Mouse (Mus musculus) heart, embryonic 16.5 days (tissue): ENCODE data around the gene Olfr463. TPM values are rescaled to one million over a fixed set of nuclear protein-coding genes. Genes with fewer than 3 reads are reported as not detected.

ENCODE experiments used
- polyA plus RNA-seq: library from polyadenylated mRNA; unstranded; fragments of >200 nt; fragmentation: Nextera tagmentation; extraction: Ambion mirVana; gene quantifications from 2 replicates; pipeline ENCODE4 v1.2.1, GENCODE M21; 2015

Gene Olfr463
- polyA plus RNA-seq, 1 experiment from 2014 or later = not detected

Other genes with a start within 250 kb of the Olfr463 start
- 2.1 and 2.4 TPM in 2 replicates for gene Rnf43, start 234.7 kb downstream of the Olfr463 start, polyA plus RNA-seq
- 100 and 111 TPM in 2 replicates for gene Supt4a, start 159.8 kb downstream of the Olfr463 start, polyA plus RNA-seq
- 1.1 and 1.2 TPM in 2 replicates for gene Tspoap1, start 136.8 kb downstream of the Olfr463 start, polyA plus RNA-seq
- 1.0 and 2.9 TPM in 2 replicates for gene Mpo, start 103.8 kb downstream of the Olfr463 start, polyA plus RNA-seq
- 0.92 and 1.1 TPM in 2 replicates for gene Lpo, start 69.1 kb downstream of the Olfr463 start, polyA plus RNA-seq
- 7.3 and 7.7 TPM in 2 replicates for gene Mks1, start 44.2 kb downstream of the Olfr463 start, polyA plus RNA-seq
- gene Epx, start 21.9 kb downstream of the Olfr463 start, polyA plus RNA-seq = 0.30 and 0.45 TPM in 2 replicates
- gene Olfr462, start 5.1 kb downstream of the Olfr463 start, polyA plus RNA-seq = not detected in 2 replicates
- gene Olfr464, start 23.6 kb upstream of the Olfr463 start, polyA plus RNA-seq = not detected in 2 replicates
- 23.5 and 25.6 TPM in 2 replicates for gene Dynll2, start 90.1 kb upstream of the Olfr463 start, polyA plus RNA-seq
- 158 and 185 TPM in 2 replicates for gene Srsf1, start 150.0 kb upstream of the Olfr463 start, polyA plus RNA-seq
- gene Vezf1, start 170.9 kb upstream of the Olfr463 start, polyA plus RNA-seq = 22.3 and 24.3 TPM in 2 replicates
- gene Cuedc1, start 200.7 kb upstream of the Olfr463 start, polyA plus RNA-seq = 15.2 and 17.6 TPM in 2 replicates